Mouse (Mus musculus) kidney, embryonic 15.5 days (tissue): ENCODE results near the gene Gm28230. TPM values are rescaled to one million over a fixed set of nuclear protein-coding genes. Genes with fewer than 3 reads are reported as not detected.

ENCODE experiments used
- ATAC-seq: fragments of 200-750 bp; cut with Nextera tagmentation; replicated peaks from 2 replicates; pipeline ENCODE4 v1.8.0; 2017; ENCODE audit warnings: moderate TSS enrichment; ENCODE audit not compliant: low FRiP score
- H3K27ac ChIP-seq: fragments of 300-500 bp; sonication (generic); 2 replicates; pipeline ENCODE4 v1.5.1; 2015; ENCODE audit warnings: mild to moderate bottlenecking, inconsistent platforms
- H3K27me3 ChIP-seq: fragments of 300-500 bp; sonication (generic); 2 replicates; pipeline ENCODE4 v1.6.1; 2015; ENCODE audit warnings: inconsistent platforms
- H3K36me3 ChIP-seq: fragments of 300-500 bp; sonication (generic); 2 replicates; pipeline ENCODE4 v1.6.1; 2015; ENCODE audit warnings: inconsistent platforms
- H3K4me1 ChIP-seq: fragments of 300-500 bp; sonication (generic); 2 replicates; pipeline ENCODE4 v1.6.1; 2015; ENCODE audit warnings: inconsistent platforms
- H3K4me2 ChIP-seq: fragments of 300-500 bp; sonication (generic); 2 replicates; pipeline ENCODE4 v1.6.1; 2015; ENCODE audit warnings: moderate library complexity, mild to moderate bottlenecking, inconsistent platforms
- H3K4me3 ChIP-seq: fragments of 300-500 bp; sonication (generic); replicated peaks from 2 replicates; pipeline ENCODE4 v1.5.1; 2015; ENCODE audit warnings: mild to moderate bottlenecking, inconsistent platforms
- H3K9ac ChIP-seq: fragments of 300-500 bp; sonication (generic); 2 replicates; pipeline ENCODE4 v1.6.1; 2015; ENCODE audit warnings: mild to moderate bottlenecking, inconsistent platforms
- H3K9me3 ChIP-seq: fragments of 300-500 bp; sonication (generic); replicated peaks from 2 replicates; pipeline ENCODE4 v1.6.1; 2016; ENCODE audit warnings: inconsistent platforms
- WGBS: fragments of 180-500 bp; shearing (Covaris S2); methylation state at CpG from one replicate; pipeline ENCODE4 v1.1.7; 2015; ENCODE audit warnings: mixed read lengths; 5-methylcytosine and 5-hydroxymethylcytosine counted together
- microRNA counts: library from miRNA; unstranded; fragments of <30 nt; microRNA quantifications from one replicate; lab custom pipeline; 2016
- microRNA-seq: library from miRNA; unstranded; fragments of <30 nt; microRNA quantifications from one replicate; pipeline ENCODE4, GENCODE M21; 2016
- polyA plus RNA-seq: library from polyadenylated mRNA; unstranded; fragments of >200 nt; fragmentation: Nextera tagmentation; extraction: Ambion mirVana; gene quantifications from 2 replicates; pipeline ENCODE4 v1.2.1, GENCODE M21; 2015

Gm28230 gene
- polyA plus RNA-seq, 1 experiment from 2014 or later: 2.3 TPM

DNA sequence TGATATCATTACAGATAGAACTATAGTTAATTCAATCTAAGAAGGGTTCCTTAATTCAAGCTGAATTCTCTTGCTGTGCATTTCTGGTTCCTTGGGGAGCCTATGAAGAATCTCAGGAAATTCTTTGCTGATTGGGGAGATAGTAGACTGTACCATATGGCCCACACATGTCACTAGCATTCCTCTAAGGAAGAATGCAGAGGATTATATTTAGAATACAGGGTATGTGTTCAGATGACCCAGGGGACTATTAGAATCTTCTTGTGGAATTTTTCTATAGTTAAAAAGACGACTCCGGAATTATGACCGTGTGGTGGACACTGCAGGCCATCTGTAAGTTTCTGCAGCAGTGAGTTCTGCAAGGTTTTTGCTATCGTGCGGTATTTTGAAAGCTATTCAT is 54.9 kb downstream of the Gm28230 start:
- Histone ChIP-seq H3K9me3 (no peaks in the 10 kb centered on the region), H3K4me1 (no peaks in the 10 kb centered on the region), H3K27me3 (peaks cover 3% of the 10 kb centered on the region; the same call in 1 of the 2 replicates), H3K4me3 (no peak overlapping the region), H3K4me2 (no peak overlapping the region), H3K9ac (no peak overlapping the region), H3K36me3 (no peaks in the 10 kb centered on the region), H3K27ac (no peak overlapping the region)
- ATAC-seq: no peak
- 82% methylated on average over 5 of the region's 5 CpGs for WGBS

DNA sequence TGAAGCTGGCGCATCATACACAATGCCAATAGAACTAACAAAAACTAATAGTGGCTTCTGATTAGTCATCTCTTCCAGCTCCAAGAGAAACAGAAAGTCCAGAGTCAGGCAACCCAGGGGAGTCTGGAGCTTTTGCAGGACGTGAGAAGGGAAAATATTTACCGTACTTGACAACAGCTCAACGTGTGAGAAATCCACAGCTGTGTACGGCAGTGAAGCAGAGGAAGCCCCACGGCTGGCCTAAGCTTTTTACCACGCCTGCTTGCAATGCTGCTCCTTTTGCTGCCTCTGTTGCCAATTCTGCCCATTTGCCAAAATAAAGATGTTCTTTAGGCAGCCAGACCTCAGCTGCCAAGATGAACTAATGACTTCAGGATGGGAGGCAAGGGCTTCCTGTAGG is 69.0 kb downstream of the Gm28230 start:
- no peaks in the 10 kb centered on the region for H3K9me3 ChIP-seq
- no peak overlapping the region for H3K9ac ChIP-seq
- H3K4me3 ChIP-seq: no peak overlapping the region
- no peaks in the 10 kb centered on the region for H3K27me3 ChIP-seq
- no peak overlapping the region for H3K27ac ChIP-seq
- peaks cover 8% of the 10 kb centered on the region; the same call in 1 of the 2 replicates for H3K4me1 ChIP-seq
- H3K36me3 ChIP-seq: no peaks in the 10 kb centered on the region
- H3K4me2 ChIP-seq: no peak overlapping the region
- ATAC-seq: no peak
- 37% methylated on average over 7 of the region's 7 CpGs for WGBS

MicroRNAs encoded within 50 kb of the gene (microRNA counts, 519-probe panel; counts per million panel counts)
- 3,761 counts per million, percentile 93 among the panel's probes with 10 or more counts for microRNA mmu-miR-10b (lab: Ali Mortazavi, UCI)

Small RNAs within 50 kb of the gene (microRNA-seq; reads per million reads assigned to microRNA genes)
- gene Gm44463 (not detected), gene Mir10b (71,887 reads per million, percentile 99 among the genes with 10 or more reads in this experiment)

Other genes starting within 250 kb of the Gm28230 start
- 21.6 and 22.6 TPM in 2 replicates for gene Lnpk, start 147.3 kb upstream of the Gm28230 start, polyA plus RNA-seq
- gene Evx2, start 67.2 kb upstream of the Gm28230 start, polyA plus RNA-seq: not detected in 2 replicates
- 0.23 and 0.95 TPM in 2 replicates for gene Hoxd13, start 58.4 kb upstream of the Gm28230 start, polyA plus RNA-seq
- 5.4 and 6.4 TPM in 2 replicates for gene Hoxd12, start 51.7 kb upstream of the Gm28230 start, polyA plus RNA-seq
- gene Hoxd11, start 47.2 kb upstream of the Gm28230 start, polyA plus RNA-seq: 25.1 and 26.3 TPM in 2 replicates
- gene Hoxd10, start 34.8 kb upstream of the Gm28230 start, polyA plus RNA-seq: 33.6 and 36.6 TPM in 2 replicates
- gene Hoxd9, start 29.0 kb upstream of the Gm28230 start, polyA plus RNA-seq: 38.1 and 40.7 TPM in 2 replicates
- 36.4 and 40.8 TPM in 2 replicates for gene Hoxd8, start 22.1 kb upstream of the Gm28230 start, polyA plus RNA-seq
- 15.2 and 15.9 TPM in 2 replicates for gene Hoxd3, start 14.8 kb upstream of the Gm28230 start, polyA plus RNA-seq
- 5.6 and 5.8 TPM in 2 replicates for gene Hoxd4, start 14.8 kb upstream of the Gm28230 start, polyA plus RNA-seq
- gene Hoxd1, start 36.3 kb downstream of the Gm28230 start, polyA plus RNA-seq: 1.2 and 1.5 TPM in 2 replicates
- gene Mtx2, start 99.1 kb downstream of the Gm28230 start, polyA plus RNA-seq: 137 and 151 TPM in 2 replicates